Mouse (Mus musculus): ENCODE results near the gene Vsx1. TPM values are rescaled to one million over a fixed set of nuclear protein-coding genes. Genes with fewer than 3 reads are reported as not detected.

Gene Vsx1
- total and polyA plus RNA-seq, 3 experiments: not detected

GRCm38 (mm10) chr2:150665534-150666451, 23.4 kb downstream of the Vsx1 start:
- H3K4me3 ChIP-seq (replicated peaks in 1 of 3; ENCODE audit: low read depth in 2 of 3, low read length in 2 of 3, poor library complexity in 1 of 3): no peak overlapping the region
- in situ Hi-C loops (cut with MboI; ENCODE audit: low pct_ligation_motif_present, low pct_unique_long_range_greater_than_20kb, low sequenced_read_pairs): no loop called here
- H3K9me3 ChIP-seq (replicated peaks; ENCODE audit: low read length): peaks cover 3% of the 10 kb centered on the region
- H3K27me3 ChIP-seq (replicated peaks): no peaks in the 10 kb centered on the region
- peak; percentile 66 for DNase-seq (ENCODE audit: extremely low read depth)
- H3K79me2 ChIP-seq (replicated peaks; ENCODE audit: control insufficient read depth, extremely low read depth, insufficient read depth, poor library complexity, severe bottlenecking): no peaks in the 10 kb centered on the region
- peaks cover 7 to 70% of the 10 kb centered on the region in 2 experiments for H3K4me1 ChIP-seq (ENCODE audit: control insufficient read depth in 1 of 2, insufficient read depth in 2 of 2)
- dilution Hi-C loops (cut with MboI; ENCODE audit: extremely low pct_ligation_motif_present, extremely low pct_unique_long_range_greater_than_20kb, low sequenced_read_pairs): no loop called here
- H3K36me3 ChIP-seq (replicated peaks in 1 of 2; ENCODE audit: control insufficient read depth in 1 of 2, insufficient read depth in 1 of 2, low read length in 1 of 2): no peaks in the 10 kb centered on the region
- H3K27ac ChIP-seq (ENCODE audit: insufficient read depth, low read depth): no peak overlapping the region; the same call in 1 of the 2 replicates
- H3K4me2 ChIP-seq (ENCODE audit: insufficient read depth, low read depth, poor library complexity, severe bottlenecking): peak overlapping the region; percentile 47; the same call in 1 of the 2 replicates
- TF ChIP-seq CHD2 (IDR thresholded peaks at IDR 0.05; ENCODE audit: low read length) (no peak), MXI1 (IDR thresholded peaks at IDR 0.05; ENCODE audit: low read depth, low read length) (peak; percentile 46; the same call in 1 of the 2 replicates), MAZ (IDR thresholded peaks at IDR 0.05; ENCODE audit: low read depth, low read length) (no peak), BHLHE40 (IDR thresholded peaks at IDR 0.05; ENCODE audit: low read depth, low read length) (peak; percentile 84), MAFK (IDR thresholded peaks at IDR 0.05; ENCODE audit: insufficient replicate concordance, low read length) (peak; percentile 76; the same call in 1 of the 2 replicates), ZNF384 (IDR thresholded peaks at IDR 0.05; ENCODE audit: low read depth, low read length) (no peak), IRF4 (IDR thresholded peaks at IDR 0.05; ENCODE audit: low read depth, low read length) (peak; percentile 61), GABPA (IDR thresholded peaks at IDR 0.05; ENCODE audit: insufficient replicate concordance, low read depth, low read length) (no peak), CTCF (conservative IDR thresholded peaks at IDR 0.05 in 1 of 2, IDR thresholded peaks at IDR 0.05 in 1 of 2; ENCODE audit: low read depth in 2 of 2, low read length in 2 of 2) (no peak), EP300 (IDR thresholded peaks at IDR 0.05; ENCODE audit: low read length) (peak; percentile 61), JUN (IDR thresholded peaks at IDR 0.05; ENCODE audit: insufficient read depth, low read depth, low read length) (no peak), TCF12 (IDR thresholded peaks at IDR 0.05; ENCODE audit: low read depth, low read length) (peak; percentile 83), RAD21 (IDR thresholded peaks at IDR 0.05; ENCODE audit: low read depth, low read length) (no peak), SIN3A (IDR thresholded peaks at IDR 0.05; ENCODE audit: low read length) (peak; percentile 78; the same call in 1 of the 2 replicates), USF2 (conservative IDR thresholded peaks at IDR 0.05; ENCODE audit: low read depth, low read length) (no peak), E2F4 (IDR thresholded peaks at IDR 0.05; ENCODE audit: insufficient replicate concordance, low read depth, low read length) (no peak), SMC3 (IDR thresholded peaks at IDR 0.05; ENCODE audit: low read depth, low read length) (no peak), ETS1 (conservative IDR thresholded peaks at IDR 0.05; ENCODE audit: low read depth, low read length) (peak; percentile 38), PAX5 (IDR thresholded peaks at IDR 0.05; ENCODE audit: low read length) (no peak), MYC (IDR thresholded peaks at IDR 0.05; ENCODE audit: low read depth, low read length) (0 out of 2 replicates have a peak, but pooled peaks have one; percentile 35), NRF1 (IDR thresholded peaks at IDR 0.05; ENCODE audit: low read depth, low read length) (no peak), CHD1 (IDR thresholded peaks at IDR 0.05; ENCODE audit: low read depth, low read length) (no peak), ELF1 (IDR thresholded peaks at IDR 0.05; ENCODE audit: low read depth, low read length) (0 out of 2 replicates have a peak, but pooled peaks have one; percentile 62)
- H3K9ac ChIP-seq (ENCODE audit: insufficient read depth, low read depth): no peak overlapping the region
